Mouse (Mus musculus): ENCODE data around the gene Luzp2.
"Not testable (repeated sequence)": the region's sequence is repeated elsewhere in the genome, so short reads cannot be mapped to it uniquely, and the experiment has no call there.

Luzp2 gene

GRCm38 (mm10) chr7:55009173-55009771 is 174.0 kb downstream of the Luzp2 start:
- DNase-seq: no peak

- DNase-seq: not testable (repeated sequence)
Measured at GRCm38 (mm10) chr7:55133850-55134249, 298.6 kb downstream of the Luzp2 start.

- DNase-seq: no peak
Measured at GRCm38 (mm10) chr7:55188927-55189326, 353.6 kb downstream of the Luzp2 start.

GRCm38 (mm10) chr7:55189496-55189895 is 354.2 kb downstream of the Luzp2 start:
- no peak for DNase-seq

- DNase-seq: no peak
Measured at GRCm38 (mm10) chr7:55190655-55191054, 355.4 kb downstream of the Luzp2 start.

- DNase-seq: no peak
Measured at GRCm38 (mm10) chr7:55198806-55199205, 363.5 kb downstream of the Luzp2 start.

- DNase-seq: no peak
Measured at GRCm38 (mm10) chr7:55222997-55223396, 387.7 kb downstream of the Luzp2 start.

GRCm38 (mm10) chr7:55229407-55229806 is 394.1 kb downstream of the Luzp2 start:
- DNase-seq: no peak
